Mouse (Mus musculus) stomach, postnatal 0 days (tissue): Measurements from ENCODE around the gene Lrig3.

ENCODE experiments used
- CTCF ChIP-seq: IDR thresholded peaks from 2 replicates; pipeline ENCODE4 v1.5.1; 2016; ENCODE audit warnings: antibody characterized with exemption, low read depth, mild to moderate bottlenecking, moderate library complexity
- EP300 ChIP-seq: optimal IDR thresholded peaks from 2 replicates; pipeline ENCODE3; 2016; ENCODE audit warnings: antibody characterized with exemption

DNA sequence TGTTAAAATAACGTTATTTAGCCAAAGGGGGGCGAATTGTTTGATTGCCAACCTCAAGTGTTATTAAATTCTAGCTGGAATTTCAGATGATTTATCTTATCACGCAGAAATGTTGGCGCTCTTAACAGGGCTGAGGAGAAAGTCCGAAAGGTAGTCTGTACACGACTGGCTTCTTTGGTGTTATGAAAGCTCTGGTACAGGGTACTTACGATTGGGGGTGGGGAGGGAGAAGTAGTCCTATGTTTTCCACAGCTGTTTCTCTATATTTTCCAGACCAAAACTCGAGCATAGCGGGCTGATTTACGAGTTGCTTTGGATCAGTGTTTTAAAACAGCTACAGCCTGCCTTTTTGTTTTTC is 3.1 kb downstream of the Lrig3 start:
- TF ChIP-seq CTCF (no peak), EP300 (no peak)
